8 mouse cellular contexts compared by ENCODE assay signal in genomic region chr4:155784081-155784701, GRCm38 (mm10). TPM values are rescaled to one million over a fixed set of nuclear protein-coding genes. Genes with fewer than 3 reads are reported as not detected.
DNase-seq lines count a peak whose midpoint lies in the region; ATAC-seq lines count a peak whose summit lies in the region.

No protein-coding gene starts in this region.

- H3K4me3 ChIP-seq in hindbrain, embryonic 15.5 days = peak overlapping the region; percentile 48

- peak; percentile 78 for DNase-seq in adipocyte (ENCODE audit: low spot score)
- DNase-seq in cerebellum, postnatal 4 days (ENCODE audit: low spot score in 2 of 2) = peak; percentile 73 to 84
- DNase-seq in gastrocnemius, adult 18-20 months (ENCODE audit: low spot score) = peak; percentile 89
- peak; percentile 80 to 83 for DNase-seq in left cerebral cortex, postnatal 25 days (ENCODE audit: low spot score in 2 of 2)
- peak; percentile 76 for DNase-seq in right cerebral cortex, postnatal 14 days
- peak; percentile 83 for DNase-seq in yolk sac, embryonic 10.5 days (ENCODE audit: low spot score)

- WGBS in hindbrain, embryonic 15.5 days = under 1% methylated on average over 51 of the region's 52 CpGs

- H3K9me3 ChIP-seq in hindbrain, embryonic 15.5 days = no peaks in the 10 kb centered on the region

- H3K27me3 ChIP-seq in hindbrain, embryonic 15.5 days = no peaks in the 10 kb centered on the region

- no peaks in the 10 kb centered on the region for H3K36me3 ChIP-seq in hindbrain, embryonic 15.5 days

- peaks cover 18% of the 10 kb centered on the region for H3K4me1 ChIP-seq in hindbrain, embryonic 15.5 days (replicated peaks)

- H3K4me2 ChIP-seq in hindbrain, embryonic 15.5 days = peak overlapping the region; percentile 58

- ATAC-seq in hindbrain, embryonic 15.5 days (ENCODE audit: low FRiP score, low read depth) = peak; percentile 86
- ATAC-seq in megakaryocyte-erythroid progenitor cell, adult 5-6 weeks (replicated peaks; ENCODE audit: low FRiP score, low TSS enrichment, poor library complexity, severe bottlenecking) = peak; percentile 73

- intact Hi-C loops in left cerebral cortex, postnatal 25 days (cut with DNase I) = no loop called here

- peak overlapping the region; percentile 59 for H3K9ac ChIP-seq in hindbrain, embryonic 15.5 days

- peak overlapping the region; percentile 83 for H3K27ac ChIP-seq in hindbrain, embryonic 15.5 days (replicated peaks)

RNA-seq across cellular contexts. Expression of gene Tmem88b, which starts 1.5 kb away (rescaled TPM):
- total RNA-seq in gastrocnemius, adult 18-20 months (2021) = under 1 TPM; 0.39 to 0.47 TPM
- polyA plus RNA-seq in hindbrain, embryonic 15.5 days (2015; fragmentation: Nextera tagmentation; extraction: Ambion mirVana) = 0.98 and 1.2 TPM in 2 replicates
- total RNA-seq in left cerebral cortex, postnatal 25 days (2021) = 10 to 100 TPM; 16.8 to 20.7 TPM
- not detected in 2 replicates for total RNA-seq in megakaryocyte-erythroid progenitor cell, adult 5-6 weeks (2014; fragmentation: Nextera tagmentation)
- 0.09 TPM in 1 of 2 replicates, not detected in the other for total RNA-seq in megakaryocyte-erythroid progenitor cell, adult 5-6 weeks (2017)

RNA-seq across cellular contexts. Expression of gene Ankrd65, which starts 6.0 kb away (rescaled TPM):
- not detected for total RNA-seq in gastrocnemius, adult 18-20 months (2021)
- not detected in 2 replicates for polyA plus RNA-seq in hindbrain, embryonic 15.5 days (2015; fragmentation: Nextera tagmentation; extraction: Ambion mirVana)
- total RNA-seq in left cerebral cortex, postnatal 25 days (2021) = not detected
- total RNA-seq in megakaryocyte-erythroid progenitor cell, adult 5-6 weeks (2014; fragmentation: Nextera tagmentation) = not detected in 2 replicates
- total RNA-seq in megakaryocyte-erythroid progenitor cell, adult 5-6 weeks (2017) = not detected in 2 replicates

RNA-seq across cellular contexts. Expression of gene Vwa1, which starts 9.7 kb away (rescaled TPM):
- 1 to 10 TPM; 5.3 to 9.7 TPM for total RNA-seq in gastrocnemius, adult 18-20 months (2021)
- polyA plus RNA-seq in hindbrain, embryonic 15.5 days (2015; fragmentation: Nextera tagmentation; extraction: Ambion mirVana) = 32.2 and 33.7 TPM in 2 replicates
- 10 to 100 TPM; 14.0 to 16.6 TPM for total RNA-seq in left cerebral cortex, postnatal 25 days (2021)
- total RNA-seq in megakaryocyte-erythroid progenitor cell, adult 5-6 weeks (2014; fragmentation: Nextera tagmentation) = not detected in 2 replicates
- 0.08 and 0.19 TPM in 2 replicates for total RNA-seq in megakaryocyte-erythroid progenitor cell, adult 5-6 weeks (2017)

RNA-seq across cellular contexts. Expression of gene Mrpl20, which starts 18.5 kb away (rescaled TPM):
- total RNA-seq in gastrocnemius, adult 18-20 months (2021) = 10 to 100 TPM; 50.3 to 54.0 TPM
- polyA plus RNA-seq in hindbrain, embryonic 15.5 days (2015; fragmentation: Nextera tagmentation; extraction: Ambion mirVana) = 248 and 265 TPM in 2 replicates
- 10 to 100 TPM; 93.9 to 97.9 TPM for total RNA-seq in left cerebral cortex, postnatal 25 days (2021)
- total RNA-seq in megakaryocyte-erythroid progenitor cell, adult 5-6 weeks (2014; fragmentation: Nextera tagmentation) = 189 and 239 TPM in 2 replicates
- total RNA-seq in megakaryocyte-erythroid progenitor cell, adult 5-6 weeks (2017) = 78.5 and 90.1 TPM in 2 replicates

RNA-seq across cellular contexts. Expression of gene Atad3a, which starts 23.3 kb away (rescaled TPM):
- total RNA-seq in gastrocnemius, adult 18-20 months (2021) = 10 to 100 TPM; 25.0 to 28.1 TPM
- polyA plus RNA-seq in hindbrain, embryonic 15.5 days (2015; fragmentation: Nextera tagmentation; extraction: Ambion mirVana) = 92.0 and 99.4 TPM in 2 replicates
- 10 to 100 TPM; 44.0 to 52.3 TPM for total RNA-seq in left cerebral cortex, postnatal 25 days (2021)
- total RNA-seq in megakaryocyte-erythroid progenitor cell, adult 5-6 weeks (2014; fragmentation: Nextera tagmentation) = 123 and 206 TPM in 2 replicates
- 95.3 and 123 TPM in 2 replicates for total RNA-seq in megakaryocyte-erythroid progenitor cell, adult 5-6 weeks (2017)

Comparison
In these comparisons a context has a peak if more than half of its experiments do, and no peak if none do; other contexts are left out.
1. Peak in every context shown above with its lines: DNase-seq, ATAC-seq, H3K4me3 ChIP-seq and H3K27ac ChIP-seq.
2. RNA of gene Tmem88b, which starts 1.5 kb away (total RNA-seq): 16.8 to 20.7 TPM in left cerebral cortex, postnatal 25 days; 0.39 to 0.47 TPM in gastrocnemius, adult 18-20 months and 0.09 TPM in megakaryocyte-erythroid progenitor cell, adult 5-6 weeks; every median in the first group is over 10 times any median in the second.
3. RNA of gene Vwa1, which starts 9.7 kb away (total RNA-seq): 14.0 to 16.6 TPM in left cerebral cortex, postnatal 25 days and 5.3 to 9.7 TPM in gastrocnemius, adult 18-20 months; 0.08 to 0.19 TPM in megakaryocyte-erythroid progenitor cell, adult 5-6 weeks; every median in the first group is over 4 times any median in the second.